Mouse (Mus musculus): Measurements from ENCODE around the gene C1s1. TPM values are rescaled to one million over a fixed set of nuclear protein-coding genes. Genes with fewer than 3 reads are reported as not detected.
"Not testable (repeated sequence)": the region's sequence is repeated elsewhere in the genome, so short reads cannot be mapped to it uniquely, and the experiment has no call there.

The C1s1 gene
- total RNA-seq (2014; rRNA removed) = 0.89 and 4.7 TPM in 2 replicates
- 0.49 and 1.2 TPM in 2 replicates for polyA plus RNA-seq (2015; fragmentation: Nextera tagmentation; extraction: Ambion mirVana)

DNA sequence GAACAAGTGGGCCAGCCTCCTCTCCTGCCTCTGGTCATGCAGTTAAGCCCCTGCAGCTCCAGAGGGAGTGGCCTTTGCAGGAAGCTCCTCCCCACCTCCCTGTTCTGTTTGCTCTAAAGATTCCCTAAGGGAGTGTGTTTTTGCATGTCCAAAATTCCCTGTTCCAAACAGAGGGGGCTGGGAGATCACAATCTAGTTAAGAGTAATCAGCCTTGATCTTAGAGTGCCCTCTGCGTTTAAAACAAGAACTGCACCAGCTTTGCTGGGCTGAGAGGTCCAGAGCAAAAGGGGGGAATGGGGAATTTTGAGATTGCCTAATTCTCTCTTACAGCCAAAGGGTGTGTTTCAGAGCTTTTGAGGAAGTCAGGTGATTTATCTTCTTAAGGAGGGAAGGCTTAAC, at the start of gene C1s1:
Gene C1s1 (minus strand): TSS at position 76 of the 400 bp plus-strand sequence.
- not testable (repeated sequence) for H3K4me1 ChIP-seq (ENCODE audit: insufficient read depth, low read length); H3K9me3 ChIP-seq (ENCODE audit: low read length); H3K4me2 ChIP-seq (ENCODE audit: low read depth, low read length); H3K27me3 ChIP-seq (ENCODE audit: insufficient read depth, low read length); H3K36me3 ChIP-seq (ENCODE audit: insufficient read depth, low read length); H3K27ac ChIP-seq; H3K4me3 ChIP-seq (ENCODE audit: low read length); H3K9ac ChIP-seq (replicated peaks; ENCODE audit: low read length)
- peak; percentile 54 for DNase-seq (ENCODE audit: low spot score)
- 0% methylated on average over 1 of the region's 1 CpGs for WGBS
- TF ChIP-seq CTCF (IDR thresholded peaks at IDR 0.05; ENCODE audit: low read depth) = peak; percentile 56
- peak; percentile 59; the same call in 1 of the 2 replicates for ATAC-seq

DNA sequence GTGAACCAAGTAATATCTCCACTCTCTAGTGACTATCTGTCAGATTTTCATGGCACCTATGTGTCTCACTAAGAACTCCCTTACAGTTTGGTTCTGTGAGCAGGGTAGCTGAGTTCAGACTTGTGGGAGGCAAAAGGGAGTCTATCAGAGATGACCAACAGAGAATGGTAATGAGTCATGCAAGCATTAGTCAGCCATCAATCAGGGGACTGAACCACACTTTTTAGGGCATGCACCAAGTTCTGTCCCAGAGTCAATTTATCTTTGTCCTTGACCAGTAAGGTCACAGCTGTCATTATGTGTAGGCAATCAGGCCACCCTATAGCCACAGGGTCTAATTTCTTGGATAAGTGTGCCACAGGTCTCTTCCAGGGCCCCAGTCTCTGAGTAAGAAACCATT, 46.6 kb upstream of the C1s1 start:
- H3K9ac ChIP-seq (replicated peaks; ENCODE audit: low read length) = no peak overlapping the region
- no peak overlapping the region for H3K27ac ChIP-seq
- H3K36me3 ChIP-seq (ENCODE audit: insufficient read depth, low read length) = no peaks in the 10 kb centered on the region
- no peak for ATAC-seq
- no peaks in the 10 kb centered on the region for H3K9me3 ChIP-seq (ENCODE audit: low read length)
- TF ChIP-seq CTCF (IDR thresholded peaks at IDR 0.05; ENCODE audit: low read depth) = no peak
- DNase-seq (ENCODE audit: low spot score) = no peak
- H3K4me3 ChIP-seq (ENCODE audit: low read length) = no peak overlapping the region
- no peaks in the 10 kb centered on the region for H3K4me1 ChIP-seq (ENCODE audit: insufficient read depth, low read length)
- no peaks in the 10 kb centered on the region for H3K27me3 ChIP-seq (ENCODE audit: insufficient read depth, low read length)
- no peak overlapping the region for H3K4me2 ChIP-seq (ENCODE audit: low read depth, low read length)

DNA sequence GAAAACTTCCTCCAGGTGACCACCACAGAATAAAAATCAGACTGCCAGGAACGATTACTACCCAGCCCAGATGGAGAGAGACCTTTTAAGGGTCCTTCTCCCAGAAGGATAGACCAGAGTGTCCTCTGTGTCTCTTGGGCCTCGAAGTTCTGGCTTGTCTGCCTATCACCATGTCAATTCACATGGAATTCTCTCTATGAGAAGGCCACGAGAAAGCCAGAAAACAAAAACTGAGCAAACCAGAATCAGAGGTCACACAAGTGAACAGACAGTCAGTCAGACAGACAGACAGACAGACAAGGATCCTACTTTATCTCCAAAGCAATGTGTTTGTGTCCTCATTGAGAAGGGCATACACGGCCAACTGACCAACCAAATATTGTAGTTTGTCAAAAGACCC, 44.1 kb upstream of the C1s1 start:
- H3K9ac ChIP-seq (replicated peaks; ENCODE audit: low read length) = no peak overlapping the region
- no peaks in the 10 kb centered on the region for H3K36me3 ChIP-seq (ENCODE audit: insufficient read depth, low read length)
- no peaks in the 10 kb centered on the region for H3K4me1 ChIP-seq (ENCODE audit: insufficient read depth, low read length)
- H3K27ac ChIP-seq = no peak overlapping the region
- H3K9me3 ChIP-seq (ENCODE audit: low read length) = no peaks in the 10 kb centered on the region
- no peak for ATAC-seq
- H3K4me3 ChIP-seq (ENCODE audit: low read length) = no peak overlapping the region
- WGBS = 66% methylated on average over 4 of the region's 4 CpGs
- no peak for TF ChIP-seq CTCF (IDR thresholded peaks at IDR 0.05; ENCODE audit: low read depth)
- DNase-seq (ENCODE audit: low spot score) = no peak
- H3K27me3 ChIP-seq (ENCODE audit: insufficient read depth, low read length) = no peaks in the 10 kb centered on the region
- no peak overlapping the region for H3K4me2 ChIP-seq (ENCODE audit: low read depth, low read length)

DNA sequence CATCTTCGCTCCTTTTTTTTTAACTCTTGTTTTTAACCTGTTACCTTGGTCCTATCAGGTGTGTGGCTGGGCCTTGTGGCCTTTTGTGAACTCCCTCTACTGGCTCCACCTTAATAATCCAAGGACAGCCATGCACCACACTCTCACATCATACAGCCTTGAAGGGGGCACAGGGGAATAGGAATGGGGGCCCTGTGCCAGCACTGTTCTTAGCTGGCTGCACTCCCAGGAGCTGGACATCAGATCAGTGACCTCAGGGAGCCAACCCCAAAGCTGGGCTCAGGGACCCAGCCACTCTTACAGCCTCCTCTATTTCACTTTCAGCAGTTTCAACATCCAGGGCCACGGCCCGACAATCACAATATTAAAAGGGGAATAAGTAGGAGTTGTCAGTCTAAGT, 43.6 kb upstream of the C1s1 start:
- ATAC-seq = no peak

DNA sequence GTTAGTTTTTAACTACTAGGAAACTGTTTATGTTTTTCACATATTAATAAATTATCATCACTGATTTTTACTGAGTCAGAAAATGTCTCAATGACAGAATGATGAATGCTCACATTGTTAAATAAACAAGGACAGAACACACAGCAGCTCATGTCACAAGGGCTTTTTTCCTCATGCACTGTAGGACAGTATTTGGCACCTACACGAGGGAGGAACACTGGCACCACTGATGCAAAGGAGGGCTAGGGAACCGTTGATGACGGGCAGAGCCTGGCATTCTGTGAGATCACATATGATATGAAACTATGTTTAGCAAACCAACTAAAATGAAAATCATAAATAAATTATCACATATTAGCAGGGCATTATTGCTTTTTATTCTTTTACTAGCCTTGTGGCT, 42.8 kb upstream of the C1s1 start:
- H3K9me3 ChIP-seq (ENCODE audit: low read length) = no peaks in the 10 kb centered on the region
- no peak overlapping the region for H3K9ac ChIP-seq (replicated peaks; ENCODE audit: low read length)
- no peaks in the 10 kb centered on the region for H3K36me3 ChIP-seq (ENCODE audit: insufficient read depth, low read length)
- DNase-seq (ENCODE audit: low spot score) (no peak), ATAC-seq (no peak)
- no peak for TF ChIP-seq CTCF (IDR thresholded peaks at IDR 0.05; ENCODE audit: low read depth)
- H3K4me3 ChIP-seq (ENCODE audit: low read length) = no peak overlapping the region
- no peak overlapping the region for H3K27ac ChIP-seq
- no peak overlapping the region for H3K4me2 ChIP-seq (ENCODE audit: low read depth, low read length)
- no peaks in the 10 kb centered on the region for H3K27me3 ChIP-seq (ENCODE audit: insufficient read depth, low read length)
- 70% methylated on average over 3 of the region's 3 CpGs for WGBS
- no peaks in the 10 kb centered on the region for H3K4me1 ChIP-seq (ENCODE audit: insufficient read depth, low read length)

More for the DNA sequence above, 43.6 kb upstream of the C1s1 start:
- Histone ChIP-seq H3K36me3 (ENCODE audit: insufficient read depth, low read length) (no peaks in the 10 kb centered on the region), H3K4me1 (ENCODE audit: insufficient read depth, low read length) (no peaks in the 10 kb centered on the region), H3K4me3 (ENCODE audit: low read length) (no peak overlapping the region), H3K4me2 (ENCODE audit: low read depth, low read length) (no peak overlapping the region), H3K9ac (replicated peaks; ENCODE audit: low read length) (no peak overlapping the region), H3K9me3 (ENCODE audit: low read length) (no peaks in the 10 kb centered on the region), H3K27ac (no peak overlapping the region), H3K27me3 (ENCODE audit: insufficient read depth, low read length) (no peaks in the 10 kb centered on the region)
- no peak for TF ChIP-seq CTCF (IDR thresholded peaks at IDR 0.05; ENCODE audit: low read depth)
- 92% methylated on average over 3 of the region's 3 CpGs for WGBS
- DNase-seq (ENCODE audit: low spot score) = no peak

DNA sequence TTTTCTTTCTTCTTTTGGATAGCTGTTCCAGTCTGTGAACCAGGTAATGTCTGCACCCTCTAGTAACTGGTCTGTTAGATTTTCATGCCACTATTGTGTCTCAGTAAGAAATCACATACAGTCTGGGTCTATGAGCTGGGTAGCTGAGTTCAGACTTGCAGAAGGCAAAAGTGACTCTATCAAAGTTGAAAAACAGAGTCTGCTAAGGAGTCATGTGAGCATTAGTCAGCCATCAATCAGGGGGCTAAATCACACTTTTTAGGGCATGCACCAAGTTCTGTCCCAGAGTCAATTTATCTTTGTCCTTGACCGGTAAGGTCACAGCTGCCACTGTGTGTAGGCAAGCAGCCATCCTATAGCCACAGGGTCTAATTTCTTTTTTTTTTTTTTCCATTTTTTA, 40.1 kb upstream of the C1s1 start:
- 96% methylated on average over 1 of the region's 1 CpGs for WGBS
- H3K4me3 ChIP-seq (ENCODE audit: low read length) = no peak overlapping the region
- H3K27ac ChIP-seq = no peak overlapping the region
- H3K9ac ChIP-seq (replicated peaks; ENCODE audit: low read length) = no peak overlapping the region
- H3K27me3 ChIP-seq (ENCODE audit: insufficient read depth, low read length) = no peaks in the 10 kb centered on the region
- DNase-seq (ENCODE audit: low spot score) (no peak), ATAC-seq (no peak)
- no peak overlapping the region for H3K4me2 ChIP-seq (ENCODE audit: low read depth, low read length)
- no peaks in the 10 kb centered on the region for H3K9me3 ChIP-seq (ENCODE audit: low read length)
- H3K36me3 ChIP-seq (ENCODE audit: insufficient read depth, low read length) = no peaks in the 10 kb centered on the region
- no peaks in the 10 kb centered on the region for H3K4me1 ChIP-seq (ENCODE audit: insufficient read depth, low read length)
- no peak for TF ChIP-seq CTCF (IDR thresholded peaks at IDR 0.05; ENCODE audit: low read depth)

DNA sequence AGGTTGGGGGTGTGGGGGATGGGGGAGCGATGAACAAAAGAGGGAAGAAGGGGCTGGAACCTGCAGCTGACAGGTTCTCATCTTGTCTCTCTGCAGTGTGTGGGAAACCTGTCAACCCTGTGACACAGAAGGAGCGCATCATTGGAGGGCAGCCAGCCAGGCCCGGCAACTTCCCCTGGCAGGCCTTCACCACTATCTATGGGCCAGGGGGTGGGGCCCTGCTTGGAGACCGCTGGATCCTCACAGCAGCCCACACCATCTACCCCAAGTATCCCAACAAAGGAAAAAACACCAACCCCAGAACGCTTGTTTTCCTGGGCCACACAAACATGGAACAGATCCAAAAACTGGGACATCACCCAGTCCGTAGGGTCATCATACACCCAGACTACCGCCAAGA, 38.0 kb upstream of the C1s1 start:
- H3K4me1 ChIP-seq (ENCODE audit: insufficient read depth, low read length); ATAC-seq; H3K4me2 ChIP-seq (ENCODE audit: low read depth, low read length); H3K36me3 ChIP-seq (ENCODE audit: insufficient read depth, low read length); H3K4me3 ChIP-seq (ENCODE audit: low read length); H3K27ac ChIP-seq; H3K27me3 ChIP-seq (ENCODE audit: insufficient read depth, low read length); H3K9ac ChIP-seq (replicated peaks; ENCODE audit: low read length); H3K9me3 ChIP-seq (ENCODE audit: low read length); DNase-seq (ENCODE audit: low spot score): not testable (repeated sequence)
- WGBS = 63% methylated on average over 6 of the region's 7 CpGs

DNA sequence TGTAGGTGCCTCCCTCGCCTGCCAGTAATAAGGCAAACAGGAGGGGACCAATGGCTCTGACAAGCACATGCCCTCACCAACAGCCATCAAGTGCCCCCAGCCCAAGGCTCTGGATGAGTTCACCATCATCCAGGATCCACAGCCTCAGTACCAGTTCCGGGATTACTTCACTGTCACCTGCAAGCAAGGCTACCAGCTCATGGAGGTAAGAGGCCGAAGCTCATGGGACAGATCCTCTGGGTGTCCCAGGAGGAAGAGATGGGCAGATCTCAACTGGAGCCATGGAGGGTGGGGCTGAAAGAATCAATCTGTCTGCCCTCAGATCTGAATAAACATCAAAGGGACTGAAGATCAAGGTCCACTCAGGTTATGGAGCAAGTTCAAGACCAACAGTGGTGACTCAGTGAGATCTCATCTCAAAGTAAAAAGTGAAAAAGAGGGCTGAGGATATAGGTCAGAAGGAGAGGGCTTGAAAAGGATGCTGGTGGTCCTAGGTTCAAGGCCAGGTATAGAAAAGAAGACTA, 33.1 kb upstream of the C1s1 start:
- not testable (repeated sequence) for H3K4me2 ChIP-seq (ENCODE audit: low read depth, low read length); H3K4me1 ChIP-seq (ENCODE audit: insufficient read depth, low read length); H3K4me3 ChIP-seq (ENCODE audit: low read length); H3K36me3 ChIP-seq (ENCODE audit: insufficient read depth, low read length); H3K27me3 ChIP-seq (ENCODE audit: insufficient read depth, low read length); H3K9ac ChIP-seq (replicated peaks; ENCODE audit: low read length); ATAC-seq; H3K27ac ChIP-seq; H3K9me3 ChIP-seq (ENCODE audit: low read length); DNase-seq (ENCODE audit: low spot score)
- WGBS = 88% methylated on average over 3 of the region's 3 CpGs

All from hindbrain, postnatal 0 days (tissue).